Mouse (Mus musculus): ENCODE results near the gene Sphk2.

The Sphk2 gene

GRCm38 (mm10) chr7:45717918-45718297 lies at the start of gene Sphk2:
Gene Sphk2 (minus strand): TSS chr7:45718002.
- peak; percentile 99 for DNase-seq (ENCODE audit: low spot score)

GRCm38 (mm10) chr7:45767500-45767899 lies 49.7 kb upstream of the Sphk2 start:
- DNase-seq (ENCODE audit: low spot score), result no peak

- peak; percentile 17 for DNase-seq (ENCODE audit: low spot score)
These were observed 49.0 kb upstream of the Sphk2 start for GRCm38 (mm10) chr7:45766764-45767163.

- no peak for DNase-seq (ENCODE audit: low spot score)
These were observed 48.2 kb upstream of the Sphk2 start for GRCm38 (mm10) chr7:45765995-45766394.

GRCm38 (mm10) chr7:45760151-45760550 lies 42.3 kb upstream of the Sphk2 start:
- no peak for DNase-seq (ENCODE audit: low spot score)

GRCm38 (mm10) chr7:45759400-45759799 lies 41.6 kb upstream of the Sphk2 start:
- DNase-seq (ENCODE audit: low spot score), result peak; percentile 69

GRCm38 (mm10) chr7:45755703-45756102 lies 37.9 kb upstream of the Sphk2 start:
- no peak for DNase-seq (ENCODE audit: low spot score)

- no peak for DNase-seq (ENCODE audit: low spot score)
These were observed 32.4 kb upstream of the Sphk2 start for GRCm38 (mm10) chr7:45750162-45750561.

- DNase-seq (ENCODE audit: low spot score), result no peak
These were observed 31.6 kb upstream of the Sphk2 start for GRCm38 (mm10) chr7:45749401-45749800.

GRCm38 (mm10) chr7:45748110-45748509 lies 30.3 kb upstream of the Sphk2 start:
- DNase-seq (ENCODE audit: low spot score), result no peak

GRCm38 (mm10) chr7:45747450-45747849 lies 29.6 kb upstream of the Sphk2 start:
- DNase-seq (ENCODE audit: low spot score), result no peak

- DNase-seq (ENCODE audit: low spot score), result no peak
These were observed 28.7 kb upstream of the Sphk2 start for GRCm38 (mm10) chr7:45746518-45746917.

- DNase-seq (ENCODE audit: low spot score), result peak; percentile 88
These were observed 26.6 kb upstream of the Sphk2 start for GRCm38 (mm10) chr7:45744387-45744786.

GRCm38 (mm10) chr7:45742338-45742737 lies 24.5 kb upstream of the Sphk2 start:
- no peak for DNase-seq (ENCODE audit: low spot score)

GRCm38 (mm10) chr7:45741777-45742176 lies 24.0 kb upstream of the Sphk2 start:
- DNase-seq (ENCODE audit: low spot score), result no peak

GRCm38 (mm10) chr7:45741308-45741707 lies 23.5 kb upstream of the Sphk2 start:
- DNase-seq (ENCODE audit: low spot score), result no peak

- DNase-seq (ENCODE audit: low spot score), result no peak
These were observed 22.0 kb upstream of the Sphk2 start for GRCm38 (mm10) chr7:45739820-45740219.

- DNase-seq (ENCODE audit: low spot score), result peak; percentile 87
These were observed 21.5 kb upstream of the Sphk2 start for GRCm38 (mm10) chr7:45739162-45739763.

GRCm38 (mm10) chr7:45733477-45733876 lies 15.7 kb upstream of the Sphk2 start:
- DNase-seq (ENCODE audit: low spot score), result no peak

- no peak for DNase-seq (ENCODE audit: low spot score)
These were observed 13.1 kb upstream of the Sphk2 start for GRCm38 (mm10) chr7:45730727-45731431.

- DNase-seq (ENCODE audit: low spot score), result no peak
These were observed 9.8 kb upstream of the Sphk2 start for GRCm38 (mm10) chr7:45727625-45728024.

GRCm38 (mm10) chr7:45726419-45726818 lies 8.6 kb upstream of the Sphk2 start:
- no peak for DNase-seq (ENCODE audit: low spot score)

GRCm38 (mm10) chr7:45725713-45726112 lies 7.9 kb upstream of the Sphk2 start, which contains the start of gene Spaca4:
Gene Spaca4 (minus strand): TSS chr7:45725813.
- no peak for DNase-seq (ENCODE audit: low spot score)

GRCm38 (mm10) chr7:45725151-45725550 lies 7.3 kb upstream of the Sphk2 start:
- DNase-seq (ENCODE audit: low spot score), result no peak
